Comparison of ENCODE assay signal across 30 mouse cellular contexts in the genomic region with DNA sequence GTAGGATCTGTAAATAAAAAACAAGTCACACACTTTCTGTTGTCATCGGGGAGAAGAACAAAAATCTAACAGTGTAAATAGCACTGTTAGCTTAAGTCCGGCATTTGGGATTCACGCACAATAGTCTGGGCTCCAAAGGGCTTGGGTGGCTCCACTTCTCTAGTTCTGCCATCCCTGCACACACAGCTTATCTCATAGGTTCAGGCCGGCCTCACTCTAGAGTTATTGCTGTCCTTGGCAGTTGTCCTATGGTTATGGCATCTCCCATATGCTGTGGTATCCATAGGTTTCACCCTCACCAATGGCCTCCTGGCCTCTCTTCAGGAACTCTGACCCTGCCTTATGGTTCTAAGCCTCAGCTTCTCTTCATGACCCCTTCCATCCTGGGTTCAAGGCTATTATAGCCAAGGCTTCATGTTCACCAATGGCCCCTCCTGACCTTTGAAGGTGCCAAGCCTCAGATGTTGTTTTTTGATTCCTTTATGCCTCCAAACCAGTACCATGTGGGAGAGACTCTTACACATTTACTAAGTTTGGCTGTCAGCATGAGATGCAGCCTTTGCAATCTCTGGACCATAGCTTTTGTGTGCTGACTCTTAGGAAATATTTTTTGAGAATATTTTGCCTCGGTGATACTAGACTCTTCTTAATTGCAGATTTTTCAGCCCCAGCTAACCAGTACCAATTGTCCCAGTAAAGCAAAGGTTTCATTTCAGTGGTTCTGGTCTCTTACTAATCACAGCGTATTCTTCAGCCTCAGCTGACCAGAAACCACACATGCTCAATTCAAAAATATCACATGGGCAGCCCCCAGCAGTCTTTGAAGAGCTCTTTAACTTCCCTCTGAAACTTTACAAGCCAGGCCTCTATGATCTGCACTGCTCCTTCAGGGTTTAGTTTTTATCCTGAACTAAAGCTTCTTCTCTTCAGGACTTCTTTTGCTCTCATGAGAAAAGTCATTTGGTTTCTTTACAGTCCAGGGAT. TPM values are rescaled to one million over a fixed set of nuclear protein-coding genes. Genes with fewer than 3 reads are reported as not detected.
DNase-seq lines count a peak whose midpoint lies in the region; ATAC-seq lines count a peak whose summit lies in the region.
"Had no signal": no experiment of that assay in that cellular context is flagged by ENCODE, and none has a peak within 500 bp of the region (broad histone marks: within the 10 kb centered on the region; RNA-seq: fewer than 3 reads in every experiment).

No protein-coding gene starts in this region.

- H3K4me2 ChIP-seq in embryonic facial prominence, embryonic 15.5 days (replicated peaks), result no peak overlapping the region
- H3K4me2 ChIP-seq: embryonic facial prominence, embryonic 12.5 days; heart, embryonic 12.5 days; limb, embryonic 13.5 days; neural tube, embryonic 13.5 days had no signal

- WGBS in embryonic facial prominence, embryonic 15.5 days, result 84% methylated on average over 6 of the region's 6 CpGs

- no peaks in the 10 kb centered on the region for H3K4me1 ChIP-seq in embryonic facial prominence, embryonic 15.5 days
- H3K4me1 ChIP-seq: embryonic facial prominence, embryonic 12.5 days; heart, embryonic 12.5 days; limb, embryonic 13.5 days; midbrain, embryonic 10.5 days; neural tube, embryonic 13.5 days had no signal

- H3K4me3 ChIP-seq in embryonic facial prominence, embryonic 15.5 days (replicated peaks), result no peak overlapping the region
- H3K4me3 ChIP-seq: embryonic facial prominence, embryonic 12.5 days; heart, embryonic 12.5 days; limb, embryonic 13.5 days; midbrain, embryonic 10.5 days; myocyte; neural tube, embryonic 13.5 days had no signal

- no peaks in the 10 kb centered on the region for H3K27me3 ChIP-seq in embryonic facial prominence, embryonic 15.5 days
- H3K27me3 ChIP-seq: embryonic facial prominence, embryonic 12.5 days; heart, embryonic 12.5 days; limb, embryonic 13.5 days; neural tube, embryonic 13.5 days had no signal

- no peaks in the 10 kb centered on the region for H3K9me3 ChIP-seq in embryonic facial prominence, embryonic 15.5 days (replicated peaks)
- H3K9me3 ChIP-seq: embryonic facial prominence, embryonic 12.5 days; heart, embryonic 12.5 days; limb, embryonic 13.5 days; midbrain, embryonic 10.5 days; neural tube, embryonic 13.5 days had no signal

- no peak overlapping the region for H3K9ac ChIP-seq in embryonic facial prominence, embryonic 15.5 days
- H3K9ac ChIP-seq: embryonic facial prominence, embryonic 12.5 days; heart, embryonic 12.5 days; limb, embryonic 13.5 days; liver, embryonic 14.5 days; neural tube, embryonic 13.5 days had no signal

- DNase-seq in layer of hippocampus, adult 11-12 months (ENCODE audit: low spot score), result peak; percentile 5
- no peak for DNase-seq in layer of hippocampus, postnatal 25 days (ENCODE audit: extremely low spot score in 1 of 2, low spot score in 1 of 2)
- DNase-seq in spleen, postnatal 36 days (ENCODE audit: low spot score in 2 of 2), result peak; percentile 8 to 29
- no peak for DNase-seq in spleen, postnatal 4 days (ENCODE audit: low spot score in 2 of 2)
- no peak for DNase-seq in embryo, embryonic 9.5 days (ENCODE audit: extremely low spot score)
- DNase-seq in adrenal gland, adult 2 months, result no peak
- DNase-seq: adrenal gland, postnatal 14 days; cerebellum, adult 11 months; cerebellum, postnatal 10 days; gastrocnemius, postnatal 14 days; heart, adult 18-20 months; heart, postnatal 10 days; kidney, postnatal 10 days; lung, postnatal 4 days; retina, postnatal 1 day; right cerebral cortex, postnatal 25 days; thymus, adult 18-20 months; thymus, postnatal 36 days had no signal

- H3K36me3 ChIP-seq in embryonic facial prominence, embryonic 15.5 days, result no peaks in the 10 kb centered on the region
- H3K36me3 ChIP-seq: embryonic facial prominence, embryonic 12.5 days; heart, embryonic 12.5 days; limb, embryonic 13.5 days; midbrain, embryonic 10.5 days; neural tube, embryonic 13.5 days had no signal

- ATAC-seq in embryonic facial prominence, embryonic 15.5 days (ENCODE audit: insufficient number of reproducible peaks, low FRiP score, low TSS enrichment, low read depth), result peak; percentile 47; the same call in 1 of the 2 replicates
- ATAC-seq: forebrain, embryonic 16.5 days; intestine, postnatal 0 days; midbrain, embryonic 16.5 days had no signal

- H3K27ac ChIP-seq in embryonic facial prominence, embryonic 15.5 days (replicated peaks), result 0 out of 2 replicates have a peak overlapping the region, but pooled peaks have one; percentile 11
- H3K27ac ChIP-seq: embryonic facial prominence, embryonic 12.5 days; limb, embryonic 13.5 days; liver, embryonic 14.5 days; midbrain, embryonic 10.5 days; neural tube, embryonic 13.5 days had no signal

RNA-seq across cellular contexts. Expression of a gene that starts 39.3 kb away (rescaled TPM):
- total RNA-seq in layer of hippocampus, postnatal 25 days (2021), result under 1 TPM in 1 of 2 experiments, not detected in 1; 0.25 TPM
- polyA plus RNA-seq in embryonic facial prominence, embryonic 15.5 days (2015; fragmentation: Nextera tagmentation; extraction: Ambion mirVana), result 0.55 and 1.5 TPM in 2 replicates
- 1 to 10 TPM in 1 of 2 experiments, under 1 TPM in 1; 0.84 to 1.1 TPM for total RNA-seq in adrenal gland, adult 2 months (2021)
- polyA plus RNA-seq in adrenal gland, adult 2 months (2012; rRNA removed), result 0.06 TPM in 1 of 2 replicates, not detected in the other
- polyA plus RNA-seq: embryonic facial prominence, embryonic 12.5 days; hindbrain, embryonic 11.5 days; midbrain, embryonic 10.5 days; neural tube, embryonic 13.5 days had no signal

RNA-seq across cellular contexts. Expression of a gene that starts 47.2 kb away (rescaled TPM):
- 100 to 1,000 TPM; 190 to 192 TPM for total RNA-seq in layer of hippocampus, postnatal 25 days (2021)
- polyA plus RNA-seq in embryonic facial prominence, embryonic 15.5 days (2015; fragmentation: Nextera tagmentation; extraction: Ambion mirVana), result 28.7 and 31.6 TPM in 2 replicates
- 100 to 1,000 TPM; 192 to 194 TPM for total RNA-seq in adrenal gland, adult 2 months (2021)
- polyA plus RNA-seq in adrenal gland, adult 2 months (2012; rRNA removed), result 360 and 467 TPM in 2 replicates

Comparison
In these comparisons a context has a peak if more than half of its experiments do, and no peak if none do; other contexts are left out.
1. DNase-seq: peak in layer of hippocampus, adult 11-12 months (single experiment) and spleen, postnatal 36 days (2 of 2); none in layer of hippocampus, postnatal 25 days (0 of 2), spleen, postnatal 4 days (0 of 2), embryo, embryonic 9.5 days (single experiment) and adrenal gland, adult 2 months (single experiment).